Mouse (Mus musculus): Measurements from ENCODE around the gene Rnf212b.
A peak's percentile ranks its signal among the peaks of the same experiment; 100 is the strongest.
"Not testable (repeated sequence)": the region's sequence is repeated elsewhere in the genome, so short reads cannot be mapped to it uniquely, and the experiment has no call there.

Rnf212b gene

DNA sequence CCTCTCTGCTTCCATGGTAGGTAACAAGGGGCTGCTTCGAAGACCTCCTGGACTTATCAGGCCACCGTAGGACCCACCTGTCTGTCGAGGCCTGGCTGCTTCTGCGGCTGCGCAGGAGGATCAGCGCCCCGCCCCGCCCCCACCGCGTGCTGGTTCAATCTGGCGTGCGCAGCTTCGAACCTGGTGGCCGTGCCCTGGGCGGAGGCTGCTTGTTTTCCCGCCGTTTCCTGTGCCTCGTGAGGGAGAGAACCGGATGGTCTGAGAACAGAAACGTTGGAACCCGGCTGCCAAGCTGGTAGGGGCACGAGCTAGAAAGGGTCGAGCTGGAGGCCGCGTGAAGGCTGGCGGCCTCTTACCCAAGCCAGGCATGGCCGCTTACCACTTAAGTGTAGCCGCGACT lies at the start of gene Rnf212b:
Gene Rnf212b (plus strand): TSS at position 151 of the 400 bp plus-strand sequence.
- DNase-seq: peak; percentile 82

DNA sequence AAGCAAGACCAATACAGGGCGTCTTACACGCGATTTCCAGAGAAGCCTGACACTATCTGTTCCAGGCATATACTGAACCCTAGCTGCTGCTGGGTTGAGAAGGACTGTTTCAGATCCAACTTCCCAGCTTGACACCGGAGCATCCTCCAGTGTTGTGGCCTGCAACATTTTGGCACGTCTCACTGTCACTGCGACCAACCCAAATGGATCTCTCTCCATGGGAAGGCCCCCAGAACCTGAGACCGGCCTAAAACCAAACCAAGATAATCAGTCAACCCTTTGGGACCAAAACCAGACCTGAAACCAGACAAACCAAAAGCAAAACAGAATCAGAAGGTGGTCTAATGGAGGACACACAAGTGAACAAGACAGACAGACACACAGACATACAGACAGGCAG lies 47.0 kb upstream of the Rnf212b start:
- DNase-seq: not testable (repeated sequence)

- no peak for DNase-seq
These were observed 45.5 kb upstream of the Rnf212b start for GRCm38 (mm10) chr14:54768314-54769067.

DNA sequence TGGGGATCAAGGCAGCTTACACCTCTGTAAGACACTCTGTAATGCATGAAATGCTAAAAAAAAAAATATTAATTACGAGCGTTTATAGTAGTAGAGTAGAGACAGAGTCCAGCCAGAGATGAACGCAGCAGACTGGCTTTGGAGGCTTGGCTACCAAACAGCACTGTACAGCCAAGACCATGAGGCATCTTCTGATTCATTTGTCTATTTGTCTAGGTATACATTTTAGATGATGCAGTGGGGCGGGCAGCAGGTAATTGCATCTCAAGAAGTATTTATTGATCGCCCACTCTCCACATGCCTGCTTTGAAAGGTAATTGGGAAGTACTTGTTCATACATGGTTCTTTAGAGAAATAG lies 44.9 kb upstream of the Rnf212b start:
- DNase-seq: no peak

DNA sequence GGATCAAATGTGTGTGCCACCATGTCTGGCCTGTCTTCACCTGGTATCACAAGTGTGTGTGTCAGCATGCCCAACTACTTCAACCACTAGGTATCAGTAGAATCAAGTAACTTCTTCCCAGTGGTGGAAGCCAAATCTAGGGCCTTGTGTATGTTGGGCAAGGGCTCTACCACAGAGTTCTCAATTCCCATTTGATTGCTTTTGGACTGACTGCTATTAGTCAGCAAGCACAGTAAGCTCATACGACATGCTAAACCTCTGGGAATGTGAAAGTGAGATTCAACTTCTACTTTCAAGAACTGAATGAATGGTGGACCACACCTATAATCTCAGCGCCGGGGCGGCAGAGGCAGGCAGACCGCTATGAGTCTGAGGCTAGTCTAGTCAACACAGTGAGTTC lies 43.6 kb upstream of the Rnf212b start:
- DNase-seq: no peak

DNA sequence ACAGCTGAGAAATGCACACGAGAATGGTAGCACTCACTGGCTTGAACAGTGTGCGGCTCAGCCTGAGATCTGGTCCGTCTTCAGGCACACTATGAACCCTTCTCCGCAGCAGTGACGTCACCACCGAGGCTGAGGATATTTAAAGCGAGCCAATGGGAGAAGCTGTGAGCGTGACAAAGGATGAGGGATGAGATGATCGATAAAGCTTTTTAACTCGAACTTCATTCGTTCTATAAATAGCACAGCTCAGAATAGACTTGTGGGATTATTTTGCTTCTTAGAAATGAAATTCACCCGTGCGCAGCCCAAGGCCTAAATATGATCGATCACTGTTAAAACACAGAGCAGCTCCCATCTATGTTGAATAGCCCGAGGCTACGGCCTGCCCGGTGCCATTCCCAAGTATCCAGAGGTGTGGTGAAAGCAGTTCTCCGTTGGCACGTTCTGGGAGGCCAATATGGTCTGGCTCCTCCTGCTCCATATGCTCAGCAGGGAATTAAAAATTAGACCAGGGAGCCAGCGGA lies 41.5 kb upstream of the Rnf212b start:
- peak; percentile 90 for DNase-seq

GRCm38 (mm10) chr14:54775534-54776041 lies 38.4 kb upstream of the Rnf212b start:
- no peak for DNase-seq

- DNase-seq: no peak
These were observed 37.2 kb upstream of the Rnf212b start for GRCm38 (mm10) chr14:54776768-54777167.

DNA sequence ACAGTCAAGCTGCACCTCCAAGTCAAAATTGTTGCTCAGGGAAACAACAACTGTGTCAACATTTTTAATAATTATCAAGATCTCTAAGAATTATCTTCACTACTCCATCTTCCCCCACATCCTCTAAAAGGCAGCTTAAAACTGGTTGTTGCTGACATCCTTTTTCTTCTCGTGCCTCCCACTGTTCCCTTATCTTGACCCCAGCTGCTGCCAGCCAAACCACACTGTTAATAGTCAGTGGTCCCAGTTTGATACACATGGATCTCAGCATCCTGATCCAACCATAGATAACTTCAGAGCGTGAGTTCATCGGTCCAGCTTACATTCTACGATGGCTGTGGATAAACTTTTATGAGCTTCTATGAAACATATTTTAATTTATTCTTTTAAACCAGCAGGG lies 36.0 kb upstream of the Rnf212b start:
- no peak for DNase-seq

GRCm38 (mm10) chr14:54780084-54780483 lies 33.9 kb upstream of the Rnf212b start:
- DNase-seq: no peak

GRCm38 (mm10) chr14:54780836-54781609 lies 32.9 kb upstream of the Rnf212b start:
- DNase-seq: peak; percentile 98

DNA sequence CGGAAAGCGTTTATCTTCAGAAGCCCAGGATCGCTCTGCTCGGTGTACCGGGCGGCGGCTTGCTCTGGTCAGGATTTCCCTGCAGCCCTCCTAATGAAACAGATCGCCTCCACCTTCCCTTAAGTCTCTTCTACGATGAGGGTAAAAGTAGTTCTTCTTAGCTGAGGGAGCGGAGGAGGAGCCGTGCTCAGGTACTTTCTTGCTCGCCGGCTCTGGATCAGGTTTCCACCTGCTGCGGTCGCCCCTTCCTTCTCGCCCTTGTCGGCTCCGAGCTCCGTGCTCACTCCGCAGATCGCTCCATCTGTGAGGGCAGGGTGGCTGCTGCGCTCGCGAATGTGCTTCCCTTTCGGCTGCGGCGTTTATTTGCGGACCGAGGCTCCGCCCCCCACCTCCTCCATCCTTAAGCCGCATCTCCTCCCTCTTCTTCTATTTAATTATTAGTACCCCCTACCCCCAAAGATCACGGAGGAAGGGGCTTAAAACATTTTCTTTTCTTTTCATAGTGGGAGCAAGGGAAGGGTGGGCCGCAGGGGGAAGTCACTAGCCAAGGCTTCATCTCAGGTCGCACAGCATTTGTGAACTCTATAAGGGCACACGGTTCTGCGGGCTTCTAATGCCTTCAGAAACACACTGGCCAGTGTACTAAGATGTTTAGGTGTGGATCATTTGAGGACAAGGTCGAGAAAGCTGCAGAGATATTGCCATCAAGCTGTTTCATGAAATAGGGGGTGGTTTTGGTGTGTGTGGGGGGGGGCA lies 32.2 kb upstream of the Rnf212b start, which contains the start of gene Slc7a8:
Gene Slc7a8 (minus strand): TSS at position 337 of the 756 bp plus-strand sequence.
- peak; percentile 96 for DNase-seq

- no peak for DNase-seq
These were observed 31.0 kb upstream of the Rnf212b start for GRCm38 (mm10) chr14:54782971-54783370.

GRCm38 (mm10) chr14:54785898-54786297 lies 28.0 kb upstream of the Rnf212b start:
- no peak for DNase-seq

DNA sequence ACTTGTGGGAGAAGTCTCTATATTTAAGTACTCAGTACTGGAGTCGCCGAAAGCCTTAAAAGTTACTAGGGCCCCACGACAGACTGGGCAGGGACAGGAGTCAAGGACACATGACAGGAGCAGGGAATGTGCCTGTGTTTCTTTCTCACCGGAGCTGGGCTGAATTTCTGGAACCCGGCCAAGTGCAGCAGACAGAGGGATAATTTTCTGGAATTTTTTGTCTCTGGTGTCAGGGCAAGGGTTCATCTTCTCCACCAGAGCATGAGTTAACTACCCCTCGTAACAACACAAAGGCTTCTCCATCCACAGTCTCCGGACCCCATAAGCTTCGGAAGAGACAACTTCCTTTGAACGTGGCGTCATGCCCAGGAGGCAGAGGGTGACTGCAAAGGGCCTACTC lies 27.5 kb upstream of the Rnf212b start:
- no peak for DNase-seq

DNA sequence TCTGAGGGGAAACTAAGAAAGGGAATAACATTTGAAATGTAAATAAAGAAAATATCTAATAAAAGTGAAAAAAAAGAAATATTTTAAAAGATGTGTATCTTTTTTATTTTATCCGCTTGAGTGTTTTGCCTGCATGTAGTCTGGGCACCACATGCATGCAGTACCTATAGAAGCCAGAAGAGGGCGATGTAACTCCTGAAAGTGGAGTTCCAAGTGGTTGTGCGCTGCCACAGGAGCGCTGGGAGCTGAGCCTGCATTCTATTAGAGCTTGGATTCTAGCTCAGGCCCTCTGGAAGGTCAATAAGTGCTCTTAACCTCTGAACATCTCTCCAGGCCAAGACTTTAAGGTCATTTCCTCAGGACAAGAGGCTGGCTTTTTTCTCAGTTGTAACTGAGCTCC lies 26.7 kb upstream of the Rnf212b start:
- no peak for DNase-seq

GRCm38 (mm10) chr14:54788231-54788630 lies 25.7 kb upstream of the Rnf212b start:
- no peak for DNase-seq

DNA sequence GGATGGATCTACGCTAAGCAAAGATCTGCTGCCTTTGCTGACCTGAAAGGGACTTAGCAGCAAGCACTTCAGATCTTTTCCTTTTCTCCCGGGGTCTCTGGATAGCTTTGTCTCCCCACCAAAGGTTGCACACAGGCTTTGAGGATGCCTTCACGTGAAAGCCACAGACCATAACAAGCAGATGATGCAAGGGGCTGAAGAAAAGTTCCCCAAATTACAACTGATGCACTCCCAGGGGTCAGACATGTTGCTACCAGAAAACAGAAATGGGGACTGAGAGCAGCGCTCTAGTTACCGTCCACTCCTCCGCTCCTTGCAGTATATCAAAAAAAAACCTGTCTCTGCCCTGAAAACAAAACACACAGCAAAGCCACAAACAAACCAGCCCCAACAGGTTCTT lies 21.8 kb upstream of the Rnf212b start:
- no peak for DNase-seq

- DNase-seq: no peak
These were observed 20.6 kb upstream of the Rnf212b start for GRCm38 (mm10) chr14:54793351-54793750.

DNA sequence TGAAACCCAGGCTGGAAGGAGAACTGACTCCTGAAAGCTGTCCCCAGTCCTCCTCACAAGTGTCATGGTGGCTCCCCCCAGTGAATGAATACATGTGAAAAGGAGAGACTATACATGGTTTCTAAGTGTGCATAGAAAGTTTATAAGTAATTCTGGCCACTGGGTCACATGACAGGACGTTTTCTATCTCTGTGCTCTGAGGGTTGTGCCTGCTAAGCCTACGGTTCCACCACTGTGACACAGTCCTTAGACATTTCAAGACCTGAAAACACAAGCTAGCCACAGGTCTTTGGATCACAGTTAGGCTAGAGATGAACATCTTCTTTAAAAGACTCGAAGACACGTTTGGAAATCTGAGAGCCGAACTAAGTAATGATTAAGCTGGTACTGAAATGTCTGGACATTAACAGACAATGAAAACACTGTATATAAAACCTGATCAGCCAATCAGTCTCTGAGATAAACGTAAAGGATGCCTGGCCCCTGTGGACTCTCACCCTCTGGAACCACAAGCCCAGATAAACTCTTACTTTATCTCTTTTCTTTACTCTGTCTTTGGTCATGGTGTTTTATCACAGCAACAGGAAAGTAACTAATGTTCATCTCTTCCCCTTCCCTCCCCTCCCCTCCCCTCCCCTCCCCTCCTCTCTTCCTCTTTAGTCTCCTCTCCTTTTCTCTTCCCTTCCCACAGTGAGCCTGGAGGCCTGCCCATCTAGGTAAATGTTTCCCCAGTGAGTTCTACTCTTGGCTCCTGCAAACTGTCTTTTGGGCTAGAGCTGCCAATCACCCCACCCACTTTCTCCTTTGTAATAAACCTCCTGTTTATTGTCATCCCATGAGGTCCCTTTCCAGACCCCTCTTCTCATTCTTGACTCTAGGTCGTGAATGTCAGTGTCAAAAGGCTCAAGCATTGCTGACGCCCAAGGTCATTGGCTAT lies 19.8 kb upstream of the Rnf212b start:
- no peak for DNase-seq

DNA sequence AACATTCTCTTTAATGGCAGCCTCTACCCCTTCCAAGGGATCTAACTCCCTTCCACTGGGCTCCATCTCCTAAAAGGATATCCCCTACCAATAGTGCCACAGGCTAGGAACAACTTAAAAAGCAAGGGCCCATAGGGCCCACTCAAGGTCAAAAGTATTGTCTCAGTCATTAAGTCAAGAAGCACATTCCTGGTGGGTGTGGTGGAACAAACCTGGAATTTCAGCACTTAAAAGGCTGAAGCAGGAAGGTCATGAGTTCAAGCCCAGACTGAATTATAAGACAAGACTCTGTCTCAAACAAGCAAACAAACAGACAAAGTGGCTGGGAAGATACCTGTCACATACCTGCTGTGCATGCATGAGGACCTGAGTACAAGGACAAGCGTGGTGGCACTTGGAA lies 18.0 kb upstream of the Rnf212b start:
- no peak for DNase-seq

DNA sequence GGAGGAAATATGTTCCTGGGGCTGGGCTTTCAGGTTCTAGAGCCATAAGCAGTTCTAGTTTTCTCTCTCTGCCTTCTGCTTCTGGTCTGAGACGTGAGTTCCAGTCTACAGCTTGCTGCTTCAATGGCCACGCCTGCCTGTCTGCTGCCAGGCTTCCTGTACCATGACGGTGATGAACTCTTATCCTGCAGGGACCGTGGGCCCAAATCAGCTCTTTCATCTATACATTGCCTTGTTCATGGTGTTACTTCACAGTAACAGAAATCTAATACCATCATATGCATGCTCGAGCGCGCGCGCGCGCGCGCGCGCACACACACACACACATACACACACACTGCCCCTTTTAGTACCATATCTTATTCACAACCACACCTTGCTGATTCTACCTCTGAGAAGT lies 17.2 kb upstream of the Rnf212b start:
- DNase-seq: no peak
